Mouse (Mus musculus) Muller cell, postnatal 12 days (primary cell): ENCODE data around the gene Ephb3.
"Not testable (repeated sequence)": the region's sequence is repeated elsewhere in the genome, so short reads cannot be mapped to it uniquely, and the experiment has no call there.

Experiments
- DNase-seq: peaks from one replicate; pipeline ENCODE4 v3.0.0-alpha.2; 2015; ENCODE audit errors: inconsistent ontology term

The Ephb3 gene

GRCm38 (mm10) chr16:21204367-21205092, at the start of gene Ephb3:
Gene Ephb3, plus strand, starts transcription at chr16:21204755.
- DNase-seq, result peak; percentile 100

GRCm38 (mm10) chr16:21156261-21156660, 48.3 kb upstream of the Ephb3 start:
- DNase-seq, result not testable (repeated sequence)

- not testable (repeated sequence) for DNase-seq
Measured at GRCm38 (mm10) chr16:21159226-21159625, 45.3 kb upstream of the Ephb3 start.

- not testable (repeated sequence) for DNase-seq
Measured at GRCm38 (mm10) chr16:21163423-21163822, 41.1 kb upstream of the Ephb3 start.

- not testable (repeated sequence) for DNase-seq
Measured at GRCm38 (mm10) chr16:21165343-21166220, 39.0 kb upstream of the Ephb3 start.

- no peak for DNase-seq
Measured at GRCm38 (mm10) chr16:21168730-21169129, 35.8 kb upstream of the Ephb3 start.

GRCm38 (mm10) chr16:21175236-21175635, 29.3 kb upstream of the Ephb3 start:
- DNase-seq, result no peak

GRCm38 (mm10) chr16:21182108-21182507, 22.4 kb upstream of the Ephb3 start:
- DNase-seq, result no peak

GRCm38 (mm10) chr16:21184697-21185096, 19.9 kb upstream of the Ephb3 start:
- DNase-seq, result no peak

- DNase-seq, result peak; percentile 48
Measured at GRCm38 (mm10) chr16:21187568-21187967, 17.0 kb upstream of the Ephb3 start.

GRCm38 (mm10) chr16:21188345-21188744, 16.2 kb upstream of the Ephb3 start:
- DNase-seq, result no peak

- DNase-seq, result no peak
Measured at GRCm38 (mm10) chr16:21191569-21191968, 13.0 kb upstream of the Ephb3 start.

GRCm38 (mm10) chr16:21192509-21193354, 11.8 kb upstream of the Ephb3 start:
- DNase-seq, result peak; percentile 76

GRCm38 (mm10) chr16:21194182-21194581, 10.4 kb upstream of the Ephb3 start:
- DNase-seq, result no peak

- peak; percentile 80 for DNase-seq
Measured at GRCm38 (mm10) chr16:21195260-21195866, 9.2 kb upstream of the Ephb3 start.

- no peak for DNase-seq
Measured at GRCm38 (mm10) chr16:21196576-21196975, 8.0 kb upstream of the Ephb3 start.

- DNase-seq, result no peak
Measured at GRCm38 (mm10) chr16:21197542-21197941, 7.0 kb upstream of the Ephb3 start.

GRCm38 (mm10) chr16:21198006-21198405, 6.5 kb upstream of the Ephb3 start:
- DNase-seq, result no peak

- DNase-seq, result no peak
Measured at GRCm38 (mm10) chr16:21198529-21198928, 6.0 kb upstream of the Ephb3 start.

GRCm38 (mm10) chr16:21199426-21199825, 5.1 kb upstream of the Ephb3 start:
- no peak for DNase-seq

- no peak for DNase-seq
Measured at GRCm38 (mm10) chr16:21202731-21203130, 1.8 kb upstream of the Ephb3 start.
